Mouse (Mus musculus) midbrain, embryonic 13.5 days (tissue): ENCODE measurements around the gene 1700080E11Rik. TPM values are rescaled to one million over a fixed set of nuclear protein-coding genes. Genes with fewer than 3 reads are reported as not detected.

Experiments used
- ATAC-seq: fragments of 200-750 bp; cut with Nextera tagmentation; 2 replicates; pipeline ENCODE4 v1.8.0; 2017; ENCODE audit warnings: mild to moderate bottlenecking, moderate TSS enrichment, moderate library complexity
- H3K27ac ChIP-seq: fragments of 300-500 bp; sonication (generic); 2 replicates; pipeline ENCODE4 v1.5.1; 2015; ENCODE audit warnings: inconsistent platforms, mild to moderate bottlenecking, moderate library complexity
- H3K27me3 ChIP-seq: fragments of 300-500 bp; sonication (generic); 2 replicates; pipeline ENCODE4 v1.6.1; 2015; ENCODE audit warnings: mild to moderate bottlenecking, inconsistent platforms
- H3K36me3 ChIP-seq: fragments of 300-500 bp; sonication (generic); 2 replicates; pipeline ENCODE4 v1.6.1; 2015; ENCODE audit warnings: mild to moderate bottlenecking, inconsistent platforms
- H3K4me1 ChIP-seq: fragments of 300-500 bp; sonication (generic); replicated peaks from 2 replicates; pipeline ENCODE4 v1.6.1; 2015; ENCODE audit warnings: inconsistent platforms
- H3K4me2 ChIP-seq: fragments of 300-500 bp; sonication (generic); replicated peaks from 2 replicates; pipeline ENCODE4 v1.6.1; 2015; ENCODE audit warnings: moderate library complexity, mild to moderate bottlenecking, inconsistent platforms
- H3K4me3 ChIP-seq: fragments of 300-500 bp; sonication (generic); replicated peaks from 2 replicates; pipeline ENCODE4 v1.5.1; 2015; ENCODE audit warnings: mild to moderate bottlenecking, inconsistent platforms
- H3K9ac ChIP-seq: fragments of 300-500 bp; sonication (generic); replicated peaks from 2 replicates; pipeline ENCODE4 v1.6.1; 2015; ENCODE audit warnings: mild to moderate bottlenecking, inconsistent platforms
- H3K9me3 ChIP-seq: fragments of 300-500 bp; sonication (generic); 2 replicates; pipeline ENCODE4 v1.6.1; 2016; ENCODE audit warnings: mild to moderate bottlenecking, inconsistent platforms
- WGBS: fragments of 180-500 bp; shearing (Covaris S2); methylation state at CpG from one replicate; pipeline ENCODE4 v1.1.7; 2015; 5-methylcytosine and 5-hydroxymethylcytosine counted together
- polyA plus RNA-seq: library from polyadenylated mRNA; unstranded; fragments of >200 nt; fragmentation: Nextera tagmentation; extraction: Ambion mirVana; gene quantifications from 2 replicates; pipeline ENCODE4 v1.2.1, GENCODE M21; 2015

The 1700080E11Rik gene
- polyA plus RNA-seq, 1 experiment from 2014 or later: not detected

- Histone ChIP-seq H3K4me2 (no peak overlapping the region), H3K27ac (no peak overlapping the region), H3K9ac (no peak overlapping the region), H3K27me3 (no peaks in the 10 kb centered on the region), H3K4me1 (0 out of 2 replicates have a peak, but pooled peaks cover 3% of the 10 kb centered on the region), H3K9me3 (no peaks in the 10 kb centered on the region), H3K36me3 (no peaks in the 10 kb centered on the region), H3K4me3 (no peak overlapping the region)
- ATAC-seq: no peak
- 77% methylated on average over 15 of the region's 15 CpGs for WGBS
Measured at GRCm38 (mm10) chr9:105100807-105101570, 43.9 kb downstream of the 1700080E11Rik start.

Other genes with a start within 250 kb of the 1700080E11Rik start
- 99.1 and 105 TPM in 2 replicates for gene Mrpl3, start 91.9 kb downstream of the 1700080E11Rik start, polyA plus RNA-seq
- 26.3 and 26.6 TPM in 2 replicates for gene Nudt16, start 13.3 kb downstream of the 1700080E11Rik start, polyA plus RNA-seq